ENCODE assay signal across 31 mouse cellular contexts in the genomic region with DNA sequence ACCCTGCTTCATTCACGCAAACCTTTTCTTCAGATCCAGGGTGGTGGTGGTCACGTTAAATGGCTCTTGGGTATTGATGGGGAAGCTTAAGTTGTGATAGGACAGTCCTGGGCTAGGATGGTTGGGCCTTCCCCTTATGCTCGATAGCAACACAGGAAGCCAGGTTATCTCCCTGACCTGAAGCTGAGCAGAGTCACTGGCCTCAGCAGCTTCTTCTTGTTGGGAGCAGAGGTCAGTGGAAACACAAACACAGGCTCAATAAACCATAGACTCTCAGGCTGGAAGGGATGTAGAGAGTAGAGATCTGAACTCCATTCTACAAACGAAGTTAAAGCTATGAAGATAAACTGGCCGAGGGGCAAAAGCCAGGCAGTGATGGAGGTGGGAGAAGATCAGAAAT. TPM values are rescaled to one million over a fixed set of nuclear protein-coding genes. Genes with fewer than 3 reads are reported as not detected.
DNase-seq lines count a peak whose midpoint lies in the region; ATAC-seq and TF ChIP-seq lines count a peak whose summit lies in the region.
"Had no signal": no experiment of that assay in that cellular context is flagged by ENCODE, and none has a peak within 500 bp of the region (broad histone marks: within the 10 kb centered on the region; RNA-seq: fewer than 3 reads in every experiment).

No protein-coding gene starts in this region.

- H3K4me2 ChIP-seq in kidney, embryonic 14.5 days (replicated peaks; ENCODE audit: low read depth, low read length): no peak overlapping the region
- no peak overlapping the region for H3K4me2 ChIP-seq in midbrain, embryonic 11.5 days
- no peak overlapping the region for H3K4me2 ChIP-seq in midbrain, postnatal 0 days (ENCODE audit: low read depth, low read length, poor library complexity, severe bottlenecking)
- H3K4me2 ChIP-seq in liver, embryonic 11.5 days: no peak overlapping the region
- H3K4me2 ChIP-seq: heart, embryonic 15.5 days; hindbrain, embryonic 13.5 days; limb, embryonic 13.5 days; lung, embryonic 15.5 days; midbrain, embryonic 15.5 days; neural tube, embryonic 13.5 days had no signal

- no peak for ATAC-seq in kidney, embryonic 14.5 days (ENCODE audit: low FRiP score, low TSS enrichment)
- no peak for ATAC-seq in midbrain, embryonic 11.5 days (ENCODE audit: low FRiP score)
- no peak for ATAC-seq in midbrain, postnatal 0 days (ENCODE audit: low FRiP score)
- peak; percentile 68 for ATAC-seq in liver, embryonic 11.5 days (replicated peaks; ENCODE audit: low FRiP score)
- ATAC-seq: forebrain, postnatal 0 days; inflammation-experienced regulatory T-cells, adult 6 months; midbrain, embryonic 15.5 days; Patski had no signal

- H3K9me3 ChIP-seq in kidney, embryonic 14.5 days (ENCODE audit: control insufficient read depth, low read length): no peaks in the 10 kb centered on the region
- no peaks in the 10 kb centered on the region for H3K9me3 ChIP-seq in midbrain, embryonic 11.5 days (ENCODE audit: control insufficient read depth, low read length)
- no peaks in the 10 kb centered on the region for H3K9me3 ChIP-seq in midbrain, postnatal 0 days (ENCODE audit: low read length)
- H3K9me3 ChIP-seq in liver, embryonic 11.5 days (ENCODE audit: control insufficient read depth, low read length): no peaks in the 10 kb centered on the region
- H3K9me3 ChIP-seq in embryonic facial prominence, embryonic 10.5 days: no peaks in the 10 kb centered on the region
- H3K9me3 ChIP-seq: forebrain, embryonic 10.5 days; heart, embryonic 15.5 days; hindbrain, embryonic 13.5 days; limb, embryonic 13.5 days; lung, embryonic 15.5 days; midbrain, embryonic 15.5 days; neural tube, embryonic 13.5 days had no signal

- no peak for TF ChIP-seq CTCF in kidney, adult 2 months (conservative IDR thresholded peaks at IDR 0.05; ENCODE audit: insufficient read depth, insufficient read length, low read depth, low read length)
- TF ChIP-seq CTCF in midbrain, postnatal 0 days (IDR thresholded peaks at IDR 0.05): no peak

- WGBS in kidney, adult 2 months: 41% methylated on average over 5 of the region's 5 CpGs
- WGBS in kidney, embryonic 14.5 days: 34% methylated on average over 5 of the region's 5 CpGs
- WGBS in midbrain, embryonic 11.5 days: 74% methylated on average over 5 of the region's 5 CpGs
- WGBS in midbrain, postnatal 0 days: 88% methylated on average over 5 of the region's 5 CpGs
- WGBS in liver, embryonic 11.5 days: 38% methylated on average over 5 of the region's 5 CpGs
- WGBS in embryonic facial prominence, embryonic 10.5 days: 61% methylated on average over 5 of the region's 5 CpGs

- H3K4me3 ChIP-seq in kidney, adult 2 months (ENCODE audit: insufficient read depth, low read depth, low read length): no peak overlapping the region
- no peak overlapping the region for H3K4me3 ChIP-seq in kidney, embryonic 14.5 days (ENCODE audit: low read length)
- no peak overlapping the region for H3K4me3 ChIP-seq in midbrain, embryonic 11.5 days (ENCODE audit: low read depth, low read length)
- H3K4me3 ChIP-seq in midbrain, postnatal 0 days (ENCODE audit: low read depth, low read length): no peak overlapping the region
- no peak overlapping the region for H3K4me3 ChIP-seq in liver, embryonic 11.5 days (ENCODE audit: low read depth, low read length)
- no peak overlapping the region for H3K4me3 ChIP-seq in embryonic facial prominence, embryonic 10.5 days
- H3K4me3 ChIP-seq: forebrain, embryonic 10.5 days; heart, embryonic 15.5 days; hindbrain, embryonic 13.5 days; limb, embryonic 13.5 days; lung, embryonic 15.5 days; midbrain, embryonic 15.5 days; myocyte; neural tube, embryonic 13.5 days had no signal

- H3K36me3 ChIP-seq in kidney, adult 2 months (ENCODE audit: control insufficient read depth, insufficient read depth, low read length): no peaks in the 10 kb centered on the region
- no peaks in the 10 kb centered on the region for H3K36me3 ChIP-seq in kidney, embryonic 14.5 days (ENCODE audit: control insufficient read depth, insufficient read depth, low read length)
- H3K36me3 ChIP-seq in midbrain, embryonic 11.5 days (ENCODE audit: control insufficient read depth, insufficient read depth, low read length): no peaks in the 10 kb centered on the region
- no peaks in the 10 kb centered on the region for H3K36me3 ChIP-seq in midbrain, postnatal 0 days (ENCODE audit: insufficient read depth, low read length)
- no peaks in the 10 kb centered on the region for H3K36me3 ChIP-seq in liver, embryonic 11.5 days (ENCODE audit: control insufficient read depth, insufficient read depth, low read length)
- no peaks in the 10 kb centered on the region for H3K36me3 ChIP-seq in embryonic facial prominence, embryonic 10.5 days (replicated peaks)
- H3K36me3 ChIP-seq: forebrain, embryonic 10.5 days; heart, embryonic 15.5 days; hindbrain, embryonic 13.5 days; limb, embryonic 13.5 days; lung, embryonic 15.5 days; midbrain, embryonic 15.5 days; neural tube, embryonic 13.5 days had no signal

- no peaks in the 10 kb centered on the region for H3K27me3 ChIP-seq in kidney, adult 2 months (replicated peaks; ENCODE audit: control insufficient read depth, insufficient read depth, low read length)
- H3K27me3 ChIP-seq in kidney, embryonic 14.5 days (ENCODE audit: control insufficient read depth, insufficient read depth, low read length): no peaks in the 10 kb centered on the region
- no peaks in the 10 kb centered on the region for H3K27me3 ChIP-seq in midbrain, embryonic 11.5 days (ENCODE audit: control insufficient read depth, insufficient read depth, low read length)
- H3K27me3 ChIP-seq in midbrain, postnatal 0 days (ENCODE audit: insufficient read depth, low read length): no peaks in the 10 kb centered on the region
- no peaks in the 10 kb centered on the region for H3K27me3 ChIP-seq in liver, embryonic 11.5 days (replicated peaks; ENCODE audit: control insufficient read depth, insufficient read depth, low read length)
- no peaks in the 10 kb centered on the region for H3K27me3 ChIP-seq in embryonic facial prominence, embryonic 10.5 days (replicated peaks; ENCODE audit: low read depth, poor library complexity, severe bottlenecking)
- H3K27me3 ChIP-seq: heart, embryonic 15.5 days; hindbrain, embryonic 13.5 days; limb, embryonic 13.5 days; lung, embryonic 15.5 days; midbrain, embryonic 15.5 days; neural tube, embryonic 13.5 days; Patski had no signal

- TF ChIP-seq POLR2A in kidney, adult 2 months (IDR thresholded peaks at IDR 0.05; ENCODE audit: low read depth, low read length): no peak

- peak; percentile 62 for DNase-seq in kidney, adult 2 months
- peak; percentile 62 for DNase-seq in midbrain, embryonic 11.5 days (ENCODE audit: low spot score, missing footprints)
- DNase-seq in midbrain, postnatal 0 days (ENCODE audit: low spot score): no peak
- DNase-seq in liver, embryonic 11.5 days (ENCODE audit: low spot score): no peak
- peak; percentile 87 for DNase-seq in yolk sac, embryonic 10.5 days (ENCODE audit: low spot score)
- no peak for DNase-seq in embryonic facial prominence, embryonic 10.5 days (ENCODE audit: low spot score)
- no peak for DNase-seq in embryo, embryonic 10 days (ENCODE audit: low spot score)
- DNase-seq: adrenal gland, postnatal 36 days; cerebellum, adult 11 months; cerebellum, adult 9-11 months; forebrain, postnatal 0 days; gastrocnemius, postnatal 36 days; heart, postnatal 36 days; lung, postnatal 36 days; retina, postnatal 1 day; right cerebral cortex, postnatal 25 days; thymus, postnatal 25 days had no signal

- H3K9ac ChIP-seq in kidney, embryonic 14.5 days (ENCODE audit: low read depth, low read length): no peak overlapping the region
- H3K9ac ChIP-seq in midbrain, embryonic 11.5 days (ENCODE audit: low read length): no peak overlapping the region
- no peak overlapping the region for H3K9ac ChIP-seq in midbrain, postnatal 0 days (replicated peaks; ENCODE audit: low read length, poor library complexity, severe bottlenecking)
- no peak overlapping the region for H3K9ac ChIP-seq in liver, embryonic 11.5 days (ENCODE audit: low read depth, low read length)
- H3K9ac ChIP-seq: forebrain, postnatal 0 days; heart, embryonic 15.5 days; hindbrain, embryonic 13.5 days; limb, embryonic 13.5 days; lung, embryonic 15.5 days; midbrain, embryonic 15.5 days; neural tube, embryonic 13.5 days had no signal

- H3K4me1 ChIP-seq in kidney, adult 2 months (ENCODE audit: control insufficient read depth, insufficient read depth, low read length): no peaks in the 10 kb centered on the region
- H3K4me1 ChIP-seq in kidney, embryonic 14.5 days (ENCODE audit: control insufficient read depth, insufficient read depth, low read length): no peaks in the 10 kb centered on the region
- no peaks in the 10 kb centered on the region; the same call in 1 of the 2 replicates for H3K4me1 ChIP-seq in midbrain, embryonic 11.5 days (ENCODE audit: control insufficient read depth, insufficient read depth, low read length)
- no peaks in the 10 kb centered on the region for H3K4me1 ChIP-seq in midbrain, postnatal 0 days (ENCODE audit: insufficient read depth, low read length)
- peaks cover 7% of the 10 kb centered on the region; the same call in 1 of the 2 replicates for H3K4me1 ChIP-seq in liver, embryonic 11.5 days (replicated peaks; ENCODE audit: control insufficient read depth, insufficient read depth, low read length)
- H3K4me1 ChIP-seq in embryonic facial prominence, embryonic 10.5 days: peaks cover 20% of the 10 kb centered on the region

- H3K27ac ChIP-seq in kidney, adult 2 months (ENCODE audit: insufficient read depth, low read depth, low read length): peak overlapping the region; percentile 45; the same call in 1 of the 2 replicates
- H3K27ac ChIP-seq in kidney, embryonic 14.5 days (ENCODE audit: low read depth, low read length): no peak overlapping the region
- H3K27ac ChIP-seq in midbrain, embryonic 11.5 days (ENCODE audit: low read depth, low read length): no peak overlapping the region
- H3K27ac ChIP-seq in midbrain, postnatal 0 days (ENCODE audit: low read depth, low read length): no peak overlapping the region
- H3K27ac ChIP-seq in liver, embryonic 11.5 days (ENCODE audit: low read depth, low read length): peak overlapping the region; percentile 57
- no peak overlapping the region for H3K27ac ChIP-seq in embryonic facial prominence, embryonic 10.5 days (replicated peaks)
- H3K27ac ChIP-seq: forebrain, embryonic 10.5 days; heart, embryonic 15.5 days; hindbrain, embryonic 13.5 days; limb, embryonic 13.5 days; lung, embryonic 15.5 days; midbrain, embryonic 15.5 days; neural tube, embryonic 13.5 days had no signal

RNA-seq across cellular contexts. Expression of gene Fam180a, which starts 9.5 kb away (rescaled TPM):
- polyA plus RNA-seq in kidney, adult 2 months (2012; rRNA removed): 0.39 and 0.49 TPM in 2 replicates
- not detected in 2 replicates for polyA plus RNA-seq in kidney, embryonic 14.5 days (2014; fragmentation: Nextera tagmentation; extraction: Ambion mirVana)
- polyA plus RNA-seq in midbrain, embryonic 11.5 days (2014; fragmentation: Nextera tagmentation; extraction: Ambion mirVana): not detected in 2 replicates
- 4.2 and 7.3 TPM in 2 replicates for total RNA-seq in midbrain, postnatal 0 days (2014; rRNA removed)
- polyA plus RNA-seq in midbrain, postnatal 0 days (2015; fragmentation: Nextera tagmentation; extraction: Ambion mirVana): 4.6 and 5.6 TPM in 2 replicates
- not detected in 2 replicates for polyA plus RNA-seq in liver, embryonic 11.5 days (2014; fragmentation: Nextera tagmentation; extraction: Ambion mirVana)
- not detected in 2 replicates for polyA plus RNA-seq in embryonic facial prominence, embryonic 10.5 days (2016; fragmentation: Nextera tagmentation; extraction: Ambion mirVana)
- total RNA-seq: common myeloid progenitor, adult 5-6 weeks; megakaryocyte-erythroid progenitor cell, adult 5-6 weeks had no signal
- polyA plus RNA-seq: embryonic facial prominence, embryonic 11.5 days; forebrain, embryonic 10.5 days; inflammation-experienced regulatory T-cells, adult 6 months; Patski had no signal

RNA-seq across cellular contexts. Expression of gene Slc13a4, which starts 27.5 kb away (rescaled TPM):
- polyA plus RNA-seq in kidney, adult 2 months (2012; rRNA removed): 5.2 and 5.6 TPM in 2 replicates
- 0.05 TPM in 1 of 2 replicates, not detected in the other for polyA plus RNA-seq in kidney, embryonic 14.5 days (2014; fragmentation: Nextera tagmentation; extraction: Ambion mirVana)
- 0.19 and 0.29 TPM in 2 replicates for polyA plus RNA-seq in midbrain, embryonic 11.5 days (2014; fragmentation: Nextera tagmentation; extraction: Ambion mirVana)
- total RNA-seq in midbrain, postnatal 0 days (2014; rRNA removed): 17.2 and 19.6 TPM in 2 replicates
- 13.6 and 14.3 TPM in 2 replicates for polyA plus RNA-seq in midbrain, postnatal 0 days (2015; fragmentation: Nextera tagmentation; extraction: Ambion mirVana)
- 0.15 and 0.31 TPM in 2 replicates for polyA plus RNA-seq in liver, embryonic 11.5 days (2014; fragmentation: Nextera tagmentation; extraction: Ambion mirVana)
- polyA plus RNA-seq in embryonic facial prominence, embryonic 10.5 days (2016; fragmentation: Nextera tagmentation; extraction: Ambion mirVana): 0.50 and 0.57 TPM in 2 replicates
- total RNA-seq: common myeloid progenitor, adult 5-6 weeks; megakaryocyte-erythroid progenitor cell, adult 5-6 weeks had no signal
- polyA plus RNA-seq: Patski had no signal

Comparison
In these comparisons a context has a peak if more than half of its experiments do, and no peak if none do; other contexts are left out.
1. DNase-seq: peak in kidney, adult 2 months (single experiment), midbrain, embryonic 11.5 days (single experiment) and yolk sac, embryonic 10.5 days (single experiment); none in midbrain, postnatal 0 days (single experiment), liver, embryonic 11.5 days (single experiment), embryonic facial prominence, embryonic 10.5 days (single experiment) and embryo, embryonic 10 days (single experiment).
2. H3K27ac ChIP-seq: peak in kidney, adult 2 months (single experiment) and liver, embryonic 11.5 days (single experiment); none in kidney, embryonic 14.5 days (single experiment), midbrain, embryonic 11.5 days (single experiment), midbrain, postnatal 0 days (single experiment) and embryonic facial prominence, embryonic 10.5 days (single experiment).